Mouse (Mus musculus): ENCODE results near the gene Lcn6.
"Not testable (repeated sequence)": the region's sequence is repeated elsewhere in the genome, so short reads cannot be mapped to it uniquely, and the experiment has no call there.

Gene Lcn6

GRCm38 (mm10) chr2:25708121-25708520 is 31.5 kb downstream of the Lcn6 start:
- Histone ChIP-seq H3K4me3 (replicated peaks; ENCODE audit: low read length) (no peak overlapping the region), H3K27me3 (ENCODE audit: insufficient read depth, low read length) (peaks cover 43% of the 10 kb centered on the region), H3K4me1 (replicated peaks; ENCODE audit: low read depth, low read length) (peaks cover 4% of the 10 kb centered on the region; the same call in 1 of the 2 replicates), H3K36me3 (ENCODE audit: insufficient read depth, low read length) (no peaks in the 10 kb centered on the region), H3K9me3 (ENCODE audit: low read length) (no peaks in the 10 kb centered on the region)
- TF ChIP-seq CTCF (conservative IDR thresholded peaks at IDR 0.05; ENCODE audit: low read length) (peak; percentile 23), POU5F1 (IDR thresholded peaks at IDR 0.05; ENCODE audit: borderline replicate concordance, low read length) (no peak), NANOG (IDR thresholded peaks at IDR 0.05; ENCODE audit: borderline replicate concordance, low read length) (no peak)

GRCm38 (mm10) chr2:25709056-25709455 is 32.5 kb downstream of the Lcn6 start:
- H3K4me1 ChIP-seq (replicated peaks; ENCODE audit: low read depth, low read length); H3K4me3 ChIP-seq (replicated peaks; ENCODE audit: low read length): not testable (repeated sequence)

GRCm38 (mm10) chr2:25709791-25710190 is 33.2 kb downstream of the Lcn6 start:
- peaks cover 28% of the 10 kb centered on the region for H3K27me3 ChIP-seq (ENCODE audit: insufficient read depth, low read length)
- H3K4me3 ChIP-seq (replicated peaks; ENCODE audit: low read length); H3K9me3 ChIP-seq (ENCODE audit: low read length); H3K4me1 ChIP-seq (replicated peaks; ENCODE audit: low read depth, low read length); H3K36me3 ChIP-seq (ENCODE audit: insufficient read depth, low read length): not testable (repeated sequence)

More at GRCm38 (mm10) chr2:25709056-25709455, 32.5 kb downstream of the Lcn6 start:
- H3K36me3 ChIP-seq (ENCODE audit: insufficient read depth, low read length); H3K9me3 ChIP-seq (ENCODE audit: low read length): not testable (repeated sequence)
- peaks cover 34% of the 10 kb centered on the region for H3K27me3 ChIP-seq (ENCODE audit: insufficient read depth, low read length)

- H3K27me3 ChIP-seq (ENCODE audit: insufficient read depth, low read length) = peaks cover 19% of the 10 kb centered on the region
- not testable (repeated sequence) for H3K4me3 ChIP-seq (replicated peaks; ENCODE audit: low read length); H3K4me1 ChIP-seq (replicated peaks; ENCODE audit: low read depth, low read length); H3K36me3 ChIP-seq (ENCODE audit: insufficient read depth, low read length); H3K9me3 ChIP-seq (ENCODE audit: low read length)
Measured at GRCm38 (mm10) chr2:25711641-25712040, 35.1 kb downstream of the Lcn6 start.

GRCm38 (mm10) chr2:25717222-25717621 is 40.6 kb downstream of the Lcn6 start:
- Histone ChIP-seq H3K9me3 (ENCODE audit: low read length) (no peaks in the 10 kb centered on the region), H3K27me3 (ENCODE audit: insufficient read depth, low read length) (no peaks in the 10 kb centered on the region), H3K4me3 (replicated peaks; ENCODE audit: low read length) (no peak overlapping the region), H3K4me1 (replicated peaks; ENCODE audit: low read depth, low read length) (peaks cover 3% of the 10 kb centered on the region; the same call in 1 of the 2 replicates), H3K36me3 (ENCODE audit: insufficient read depth, low read length) (no peaks in the 10 kb centered on the region)
- TF ChIP-seq CTCF (conservative IDR thresholded peaks at IDR 0.05; ENCODE audit: low read length) (no peak), POU5F1 (IDR thresholded peaks at IDR 0.05; ENCODE audit: borderline replicate concordance, low read length) (no peak), NANOG (IDR thresholded peaks at IDR 0.05; ENCODE audit: borderline replicate concordance, low read length) (no peak)
